Mouse (Mus musculus) lung, embryonic 14.5 days (tissue): ENCODE data around the gene Prr5l. TPM values are rescaled to one million over a fixed set of nuclear protein-coding genes. Genes with fewer than 3 reads are reported as not detected.
A peak's percentile ranks its signal among the peaks of the same experiment; 100 is the strongest.

Experiments
- ATAC-seq: fragments of 200-750 bp; cut with Nextera tagmentation; 2 replicates; pipeline ENCODE4 v1.8.0; 2017; ENCODE audit warnings: mild to moderate bottlenecking, moderate TSS enrichment, moderate library complexity; ENCODE audit not compliant: insufficient read depth
- DNase-seq: peaks from one replicate; pipeline ENCODE4 v3.0.0-alpha.2; 2015
- H3K27ac ChIP-seq: fragments of 300-500 bp; sonication (generic); 2 replicates; pipeline ENCODE4 v1.5.1; 2014; ENCODE audit warnings: low read depth, mild to moderate bottlenecking, moderate library complexity
- H3K27me3 ChIP-seq: fragments of 300-500 bp; sonication (generic); 2 replicates; pipeline ENCODE4 v1.6.1; 2014; ENCODE audit warnings: low read length, control low read depth; ENCODE audit not compliant: insufficient read depth
- H3K36me3 ChIP-seq: fragments of 300-500 bp; sonication (generic); 2 replicates; pipeline ENCODE4 v1.6.1; 2014; ENCODE audit warnings: control low read depth; ENCODE audit not compliant: insufficient read depth
- H3K4me1 ChIP-seq: fragments of 300-500 bp; sonication (generic); 2 replicates; pipeline ENCODE4 v1.6.1; 2014; ENCODE audit warnings: antibody characterized with exemption, control low read depth; ENCODE audit not compliant: insufficient read depth
- H3K4me2 ChIP-seq: fragments of 300-500 bp; sonication (generic); 2 replicates; pipeline ENCODE4 v1.6.1; 2014; ENCODE audit warnings: mild to moderate bottlenecking
- H3K4me3 ChIP-seq: fragments of 300-500 bp; sonication (generic); 2 replicates; pipeline ENCODE4 v1.5.1; 2014; ENCODE audit warnings: low read depth, low read length
- H3K9ac ChIP-seq: fragments of 300-500 bp; sonication (generic); 2 replicates; pipeline ENCODE4 v1.6.1; 2014
- H3K9me3 ChIP-seq: fragments of 300-500 bp; sonication (generic); 2 replicates; pipeline ENCODE4 v1.6.1; 2016; ENCODE audit warnings: low read depth, low read length, control low read depth
- CTCF ChIP-seq: IDR thresholded peaks from 2 replicates; pipeline ENCODE4 v1.5.1; 2016; ENCODE audit warnings: antibody characterized with exemption, low read depth
- WGBS: fragments of 180-500 bp; shearing (Covaris S2); extraction: QIAGEN DNeasy Blood & Tissue Kit; methylation state at CpG from one replicate; pipeline ENCODE4 v1.1.7; 2014; 5-methylcytosine and 5-hydroxymethylcytosine counted together
- polyA plus RNA-seq: library from polyadenylated mRNA; unstranded; fragments of >200 nt; fragmentation: Nextera tagmentation; extraction: Ambion mirVana; gene quantifications from 2 replicates; pipeline ENCODE4 v1.2.1, GENCODE M21; 2014

Prr5l gene
- polyA plus RNA-seq, 1 experiment from 2014 or later, result 48.9 TPM

DNA sequence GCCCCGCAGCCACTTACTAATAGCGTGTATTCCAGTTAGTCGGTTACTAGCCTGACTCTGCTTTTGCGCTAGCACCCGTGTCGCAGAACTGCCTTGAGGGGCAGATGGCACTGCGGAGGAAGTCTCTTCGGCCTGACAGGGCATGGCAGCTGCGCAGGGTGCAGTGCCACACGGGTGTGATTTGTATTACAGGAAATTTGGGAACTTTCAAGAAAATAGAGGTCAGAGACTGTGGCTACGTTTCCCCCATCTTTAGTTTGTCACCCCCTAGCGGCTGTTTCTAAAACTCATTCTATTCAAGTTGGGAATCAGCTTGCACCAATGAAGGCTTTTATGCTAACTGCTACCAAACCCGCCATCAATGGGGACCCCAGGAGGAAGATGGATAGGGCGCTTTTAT, 11.6 kb downstream of the Prr5l start:
- Histone ChIP-seq H3K36me3 (no peaks in the 10 kb centered on the region), H3K4me1 (no peaks in the 10 kb centered on the region), H3K9ac (no peak overlapping the region), H3K27ac (no peak overlapping the region), H3K27me3 (no peaks in the 10 kb centered on the region), H3K9me3 (no peaks in the 10 kb centered on the region), H3K4me2 (peak overlapping the region; percentile 54), H3K4me3 (peak overlapping the region; percentile 13; the same call in 1 of the 2 replicates)
- WGBS, result 25% methylated on average over 14 of the region's 14 CpGs
- DNase-seq, result peak; percentile 89
- TF ChIP-seq CTCF, result peak; percentile 72
- ATAC-seq, result peak; percentile 58; the same call in 1 of the 2 replicates

DNA sequence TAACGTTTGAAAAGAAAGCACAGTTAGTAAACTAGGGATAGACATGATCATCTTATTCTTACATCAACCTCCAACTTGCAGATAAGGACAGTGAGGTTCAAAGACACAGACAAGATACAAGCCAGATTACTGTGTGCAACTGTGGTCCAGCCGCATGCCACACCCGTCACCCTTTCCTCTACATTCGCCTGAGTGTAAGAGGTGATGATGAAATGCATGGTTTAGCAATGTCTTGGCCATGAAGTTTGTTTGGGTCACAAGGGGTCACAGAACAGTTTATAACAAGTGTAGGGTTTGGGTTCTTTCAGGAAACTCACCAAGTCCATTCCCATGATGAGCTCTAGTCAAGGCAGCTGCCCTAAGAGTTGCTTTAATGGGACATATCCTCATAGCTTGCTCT, 14.1 kb downstream of the Prr5l start:
- no peak overlapping the region for H3K4me3 ChIP-seq
- H3K36me3 ChIP-seq, result no peaks in the 10 kb centered on the region
- WGBS, result 78% methylated on average over 4 of the region's 4 CpGs
- H3K9me3 ChIP-seq, result no peaks in the 10 kb centered on the region
- H3K4me1 ChIP-seq, result no peaks in the 10 kb centered on the region
- no peak for TF ChIP-seq CTCF
- DNase-seq, result no peak
- H3K27ac ChIP-seq, result no peak overlapping the region
- no peak for ATAC-seq
- no peaks in the 10 kb centered on the region for H3K27me3 ChIP-seq
- no peak overlapping the region for H3K9ac ChIP-seq
- no peak overlapping the region for H3K4me2 ChIP-seq

DNA sequence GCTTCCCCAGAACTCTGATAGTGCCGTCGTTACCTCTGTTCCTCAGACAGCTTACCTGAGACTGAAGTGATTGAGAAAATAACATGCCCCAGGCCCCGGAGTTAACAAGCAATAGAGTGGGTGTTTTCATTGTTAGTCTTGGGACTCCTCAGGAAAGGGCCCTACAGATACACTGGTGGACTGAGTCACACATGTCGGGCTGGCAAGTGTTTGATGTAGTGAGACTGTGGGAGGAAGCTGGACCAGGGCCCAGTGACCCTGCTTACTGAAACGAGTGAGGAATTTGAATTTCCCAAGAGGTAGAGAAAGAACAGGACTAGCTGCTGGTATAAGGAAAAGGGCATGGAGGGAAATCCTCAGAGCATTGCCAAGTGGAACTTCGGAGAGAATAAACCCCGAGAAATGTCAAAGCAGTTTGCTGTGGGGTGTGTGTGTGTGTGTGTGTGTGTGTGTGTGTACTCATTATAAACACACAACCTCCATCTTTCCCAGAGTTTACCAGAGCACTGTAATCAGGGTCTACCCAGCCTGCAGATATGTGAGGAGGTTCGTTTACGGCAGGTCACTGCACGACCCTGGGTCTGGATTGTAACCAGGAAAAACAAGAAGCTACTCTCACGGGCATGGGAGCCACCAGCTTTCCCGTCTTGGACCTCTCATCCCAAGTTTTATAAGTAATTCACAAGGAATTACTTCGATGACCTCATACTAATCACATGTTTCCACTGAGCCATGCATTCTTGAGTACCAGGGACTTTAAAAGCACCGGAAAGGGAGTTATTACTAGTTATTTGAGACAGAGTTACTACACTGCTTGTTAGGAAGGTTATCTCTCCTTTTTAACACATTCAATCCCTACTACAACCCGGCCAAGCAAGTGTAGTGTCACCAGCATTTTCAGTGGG, 20.4 kb downstream of the Prr5l start:
- no peak for TF ChIP-seq CTCF
- ATAC-seq, result peak; percentile 73; the same call in 1 of the 2 replicates
- no peaks in the 10 kb centered on the region for H3K9me3 ChIP-seq
- DNase-seq, result peak; percentile 49
- H3K9ac ChIP-seq, result no peak overlapping the region
- no peaks in the 10 kb centered on the region for H3K27me3 ChIP-seq
- no peak overlapping the region for H3K4me2 ChIP-seq
- H3K4me1 ChIP-seq, result 0 out of 2 replicates have a peak, but pooled peaks cover 3% of the 10 kb centered on the region
- WGBS, result 50% methylated on average over 15 of the region's 15 CpGs
- no peaks in the 10 kb centered on the region for H3K36me3 ChIP-seq
- H3K4me3 ChIP-seq, result no peak overlapping the region
- H3K27ac ChIP-seq, result no peak overlapping the region

DNA sequence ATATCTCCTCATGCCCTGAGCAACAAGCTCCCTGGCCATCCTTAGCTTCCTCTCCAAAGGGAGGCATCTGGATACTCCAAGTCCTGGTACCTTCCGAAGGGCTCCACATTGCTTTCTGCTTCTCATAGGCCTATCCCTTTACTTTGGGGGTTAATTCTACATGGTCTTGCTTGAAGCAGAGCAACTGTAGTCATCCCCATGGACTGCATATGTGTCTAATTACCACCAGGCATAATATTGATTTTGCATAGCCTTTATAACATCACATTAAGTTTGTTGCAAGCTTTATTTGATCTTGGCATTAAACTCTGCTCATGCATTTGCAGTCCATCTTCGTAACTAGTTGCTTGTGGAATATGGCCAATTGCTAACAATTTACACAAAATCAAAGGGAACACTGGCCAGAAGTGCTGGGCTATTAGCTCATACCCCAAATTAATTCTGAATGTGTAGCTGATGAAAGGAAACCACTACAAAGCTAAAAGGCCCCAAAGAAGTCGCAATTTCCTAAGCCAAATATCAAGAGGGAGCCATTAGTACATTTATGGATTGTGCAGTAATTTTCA, 21.8 kb downstream of the Prr5l start:
- ATAC-seq, result no peak
- WGBS, result 83% methylated on average over 3 of the region's 3 CpGs
- no peak overlapping the region for H3K4me3 ChIP-seq

DNA sequence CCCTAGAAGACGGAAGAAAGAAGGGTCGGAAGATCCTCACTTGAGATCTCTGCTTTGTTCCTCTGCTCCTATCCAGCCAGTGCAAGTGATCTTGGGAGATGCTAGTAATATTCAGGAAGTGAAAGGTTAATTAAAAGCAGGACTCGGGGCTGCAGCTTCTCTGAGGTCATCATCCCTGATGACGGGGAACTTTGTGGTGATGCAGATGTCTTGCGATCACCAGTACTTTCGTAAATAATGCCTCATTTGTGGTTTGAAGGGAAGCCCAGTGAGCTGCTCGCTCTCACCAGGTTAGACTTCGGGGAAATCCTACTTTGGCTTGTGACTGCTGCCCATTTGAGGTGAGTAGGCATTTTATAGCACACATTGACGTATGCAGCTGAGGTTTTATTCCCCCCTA, 26.7 kb downstream of the Prr5l start:
- DNase-seq (no peak), ATAC-seq (no peak)
- Histone ChIP-seq H3K9me3 (no peaks in the 10 kb centered on the region), H3K9ac (no peak overlapping the region), H3K27ac (no peak overlapping the region), H3K36me3 (no peaks in the 10 kb centered on the region), H3K27me3 (no peaks in the 10 kb centered on the region), H3K4me1 (no peaks in the 10 kb centered on the region), H3K4me3 (no peak overlapping the region), H3K4me2 (no peak overlapping the region)
- WGBS, result 79% methylated on average over 9 of the region's 9 CpGs
- no peak for TF ChIP-seq CTCF

More for the DNA sequence above, 21.8 kb downstream of the Prr5l start:
- no peak for DNase-seq
- Histone ChIP-seq H3K27me3 (no peaks in the 10 kb centered on the region), H3K36me3 (no peaks in the 10 kb centered on the region), H3K9me3 (no peaks in the 10 kb centered on the region), H3K4me2 (no peak overlapping the region), H3K4me1 (0 out of 2 replicates have a peak, but pooled peaks cover 3% of the 10 kb centered on the region), H3K27ac (no peak overlapping the region), H3K9ac (no peak overlapping the region)
- no peak for TF ChIP-seq CTCF

DNA sequence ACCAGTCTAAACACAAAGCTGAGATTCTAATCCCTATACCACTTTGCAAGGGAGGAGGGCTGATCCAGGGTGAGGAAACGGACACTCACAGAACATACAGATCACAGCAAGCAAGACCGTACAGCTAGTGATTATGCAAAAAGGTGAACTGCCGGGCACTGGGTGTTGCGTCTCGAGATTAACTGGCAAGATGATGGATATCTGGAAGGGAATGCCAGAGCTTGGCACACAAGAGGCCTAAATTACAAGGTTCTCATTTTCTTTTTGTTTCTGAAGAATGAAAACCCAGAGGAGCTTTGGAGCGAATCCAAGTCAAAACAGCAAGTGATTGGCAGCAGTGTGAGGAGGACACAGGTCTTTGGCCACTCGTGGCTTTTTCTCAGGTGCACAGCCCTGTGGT, 28.0 kb downstream of the Prr5l start:
- Histone ChIP-seq H3K27me3 (no peaks in the 10 kb centered on the region), H3K4me1 (no peaks in the 10 kb centered on the region), H3K4me3 (no peak overlapping the region), H3K9ac (no peak overlapping the region), H3K36me3 (no peaks in the 10 kb centered on the region), H3K4me2 (no peak overlapping the region), H3K27ac (no peak overlapping the region), H3K9me3 (no peaks in the 10 kb centered on the region)
- DNase-seq (no peak), ATAC-seq (no peak)
- 58% methylated on average over 7 of the region's 7 CpGs for WGBS
- TF ChIP-seq CTCF, result no peak

DNA sequence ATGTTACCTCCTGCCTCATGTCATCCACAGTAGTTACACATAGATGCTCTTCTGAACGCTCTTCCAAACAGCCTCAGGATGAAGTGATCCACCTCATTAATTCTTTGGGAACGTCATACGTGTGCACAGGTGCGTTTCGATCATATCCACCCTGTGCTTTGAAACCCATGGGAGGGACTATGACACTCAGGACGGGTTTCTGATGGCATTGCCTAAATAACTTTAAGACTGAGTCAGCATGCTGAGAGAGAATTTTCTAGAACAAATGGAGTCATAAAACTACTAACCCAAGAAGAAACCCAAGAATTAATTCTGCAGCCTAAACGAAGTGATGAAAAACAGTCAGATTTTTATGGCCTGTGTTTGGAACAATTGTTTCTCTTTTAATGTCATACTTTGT, 40.1 kb downstream of the Prr5l start:
- Histone ChIP-seq H3K27ac (no peak overlapping the region), H3K36me3 (no peaks in the 10 kb centered on the region), H3K4me3 (no peak overlapping the region), H3K4me1 (no peaks in the 10 kb centered on the region), H3K27me3 (no peaks in the 10 kb centered on the region), H3K9ac (no peak overlapping the region), H3K9me3 (no peaks in the 10 kb centered on the region), H3K4me2 (no peak overlapping the region)
- 80% methylated on average over 7 of the region's 7 CpGs for WGBS
- ATAC-seq (no peak), DNase-seq (no peak)
- no peak for TF ChIP-seq CTCF
